Mouse (Mus musculus) forebrain, postnatal 0 days (tissue): ENCODE results near the gene Cldn34b2. TPM values are rescaled to one million over a fixed set of nuclear protein-coding genes. Genes with fewer than 3 reads are reported as not detected.
"Not testable (repeated sequence)": the region's sequence is repeated elsewhere in the genome, so short reads cannot be mapped to it uniquely, and the experiment has no call there.

Experiments
- ATAC-seq: fragments of 200-750 bp; cut with Nextera tagmentation; 2 replicates; pipeline ENCODE4 v1.8.0; 2017; ENCODE audit warnings: mild to moderate bottlenecking, moderate library complexity
- DNase-seq: peaks from one replicate; pipeline ENCODE4 v3.0.0-alpha.2; 2015
- H3K27ac ChIP-seq: fragments of 300-500 bp; sonication (generic); 2 replicates; pipeline ENCODE4 v1.5.1; 2014; ENCODE audit warnings: low read depth, mild to moderate bottlenecking, antibody characterized with exemption, low read length, moderate library complexity, mixed read lengths
- H3K27me3 ChIP-seq: fragments of 300-500 bp; sonication (generic); 2 replicates; pipeline ENCODE4 v1.6.1; 2014; ENCODE audit warnings: mild to moderate bottlenecking, low read length, mixed read lengths; ENCODE audit not compliant: insufficient read depth
- H3K36me3 ChIP-seq: fragments of 300-500 bp; sonication (generic); 2 replicates; pipeline ENCODE4 v1.6.1; 2014; ENCODE audit warnings: mild to moderate bottlenecking, moderate library complexity; ENCODE audit not compliant: insufficient read depth
- H3K4me1 ChIP-seq: fragments of 300-500 bp; sonication (generic); 2 replicates; pipeline ENCODE4 v1.6.1; 2014; ENCODE audit warnings: antibody characterized with exemption; ENCODE audit not compliant: insufficient read depth
- H3K4me2 ChIP-seq: fragments of 300-500 bp; sonication (generic); 2 replicates; pipeline ENCODE4 v1.6.1; 2014; ENCODE audit warnings: low read depth, mild to moderate bottlenecking, moderate library complexity
- H3K4me3 ChIP-seq: fragments of 300-500 bp; sonication (generic); 2 replicates; pipeline ENCODE4 v1.5.1; 2014; ENCODE audit warnings: low read depth, low read length, mixed read lengths
- H3K9ac ChIP-seq: fragments of 300-500 bp; sonication (generic); 2 replicates; pipeline ENCODE4 v1.6.1; 2014; ENCODE audit warnings: mild to moderate bottlenecking
- H3K9me3 ChIP-seq: fragments of 300-500 bp; sonication (generic); 2 replicates; pipeline ENCODE4 v1.6.1; 2016; ENCODE audit warnings: low read length
- CTCF ChIP-seq: sonication (generic); IDR thresholded peaks from 2 replicates; pipeline ENCODE4 v1.5.1; 2016; ENCODE audit warnings: antibody characterized with exemption, control low read depth, low read depth
- WGBS: fragments of 180-500 bp; shearing (Covaris S2); extraction: QIAGEN DNeasy Blood & Tissue Kit; methylation state at CpG from one replicate; pipeline ENCODE4 v1.1.7; 2014; 5-methylcytosine and 5-hydroxymethylcytosine counted together
- polyA plus RNA-seq: library from polyadenylated mRNA; unstranded; fragments of >200 nt; fragmentation: Nextera tagmentation; extraction: Ambion mirVana; gene quantifications from 2 replicates; pipeline ENCODE4 v1.2.1, GENCODE M21; 2015
- total RNA-seq: library from RNA; depleted of rRNA; stranded (reverse); fragments of >200 nt; gene quantifications from 2 replicates; pipeline ENCODE4 v1.2.3, GENCODE M21; 2014; rRNA removed

Gene Cldn34b2
- total and polyA plus RNA-seq, 2 experiments from 2014 or later, result not detected

DNA sequence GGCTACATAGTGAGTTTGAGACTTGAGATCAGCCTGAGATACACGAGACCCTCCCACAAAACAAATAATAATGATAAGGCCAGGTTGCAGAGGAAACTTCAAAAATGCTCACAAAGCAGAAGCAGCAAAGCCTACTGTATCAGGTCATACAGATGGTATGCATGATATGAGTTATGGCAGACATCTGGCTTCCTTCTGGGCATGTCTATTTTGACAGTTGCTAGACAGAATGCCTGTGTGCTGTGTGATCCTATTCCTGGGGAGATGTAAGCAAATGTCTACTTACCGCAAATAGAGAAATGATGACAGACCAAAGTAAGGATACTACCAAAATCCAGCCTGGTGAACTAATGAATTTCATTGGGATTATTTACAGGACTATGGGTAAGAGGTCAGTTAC is 38.1 kb upstream of the Cldn34b2 start:
- no peak for TF ChIP-seq CTCF
- no peak overlapping the region for H3K4me3 ChIP-seq
- no peak for ATAC-seq
- no peak overlapping the region for H3K9ac ChIP-seq
- no peak overlapping the region for H3K27ac ChIP-seq
- no peak for DNase-seq
- no peaks in the 10 kb centered on the region for H3K36me3 ChIP-seq
- no peaks in the 10 kb centered on the region for H3K4me1 ChIP-seq
- no peaks in the 10 kb centered on the region for H3K9me3 ChIP-seq
- H3K27me3 ChIP-seq, result no peaks in the 10 kb centered on the region
- 77% methylated on average over 2 of the region's 2 CpGs for WGBS
- no peak overlapping the region for H3K4me2 ChIP-seq

DNA sequence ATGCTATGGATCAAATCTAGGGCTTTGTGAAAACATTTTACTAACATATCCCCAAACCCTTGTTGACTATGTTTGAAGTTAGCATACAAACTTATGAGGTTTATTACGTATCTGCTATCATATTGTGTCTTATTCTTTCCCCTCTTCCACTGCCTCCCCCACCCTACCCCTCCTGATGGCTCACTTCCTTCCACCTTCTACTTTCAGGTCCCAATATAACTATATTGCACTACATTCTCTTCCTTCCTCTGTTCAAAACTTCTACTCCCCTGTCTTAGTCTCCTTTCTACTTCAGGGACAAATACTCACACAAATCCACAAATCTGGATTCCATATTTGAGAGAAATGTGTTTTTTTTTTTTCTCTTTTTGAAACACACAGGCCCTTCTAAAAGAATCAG is 35.3 kb upstream of the Cldn34b2 start:
- no peak overlapping the region for H3K27ac ChIP-seq
- H3K36me3 ChIP-seq, result no peaks in the 10 kb centered on the region
- H3K4me1 ChIP-seq, result no peaks in the 10 kb centered on the region
- WGBS, result 59% methylated on average over 1 of the region's 1 CpGs
- ATAC-seq, result no peak
- no peak overlapping the region for H3K4me2 ChIP-seq
- DNase-seq, result no peak
- H3K4me3 ChIP-seq, result no peak overlapping the region
- no peak for TF ChIP-seq CTCF
- no peak overlapping the region for H3K9ac ChIP-seq
- no peaks in the 10 kb centered on the region for H3K9me3 ChIP-seq
- H3K27me3 ChIP-seq, result no peaks in the 10 kb centered on the region

DNA sequence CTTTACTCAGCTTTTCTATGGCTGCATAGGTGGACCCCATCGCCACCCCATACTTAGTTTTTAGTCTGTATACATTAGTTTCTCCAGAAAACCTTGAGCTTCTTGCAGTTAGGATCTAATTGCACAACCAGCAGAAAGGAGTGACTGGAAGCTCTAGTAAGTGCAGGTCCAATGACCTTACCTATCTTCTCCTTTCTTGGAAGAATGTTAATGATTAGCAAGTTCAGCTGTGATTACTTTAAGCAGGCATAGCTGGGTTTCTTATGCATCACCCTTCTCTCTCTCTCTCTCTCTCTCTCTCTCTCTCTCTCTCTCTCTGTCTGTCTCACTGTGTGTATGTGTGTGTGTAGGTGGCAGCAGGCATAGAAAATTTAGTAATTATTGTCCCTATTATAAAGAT is 23.7 kb upstream of the Cldn34b2 start:
- no peak for TF ChIP-seq CTCF
- Histone ChIP-seq H3K4me1 (no peaks in the 10 kb centered on the region), H3K36me3 (no peaks in the 10 kb centered on the region), H3K9ac (no peak overlapping the region), H3K27ac (no peak overlapping the region), H3K27me3 (no peaks in the 10 kb centered on the region), H3K9me3 (no peaks in the 10 kb centered on the region), H3K4me2 (no peak overlapping the region), H3K4me3 (no peak overlapping the region)
- ATAC-seq (no peak), DNase-seq (no peak)
- WGBS, result 92% methylated on average over 1 of the region's 1 CpGs

DNA sequence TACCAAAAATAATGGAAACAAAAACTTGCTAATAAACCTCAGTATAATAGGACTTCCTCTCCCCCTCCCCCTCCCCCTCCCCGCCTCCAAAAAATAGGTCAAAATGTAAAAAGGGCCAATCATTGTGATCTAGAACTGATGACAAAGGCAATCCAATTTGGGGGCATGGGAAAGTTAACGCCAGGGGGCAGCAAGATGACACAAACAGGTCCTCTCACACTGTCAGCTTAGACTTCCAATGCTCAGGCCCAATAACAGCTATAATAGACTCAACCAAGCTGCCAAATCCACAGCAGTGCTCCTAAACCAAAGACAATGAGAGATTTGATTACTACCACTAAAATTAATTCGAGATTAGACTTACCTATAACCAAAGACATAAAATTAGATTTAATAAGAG is 16.5 kb upstream of the Cldn34b2 start:
- Histone ChIP-seq H3K27ac (no peak overlapping the region), H3K9me3 (no peaks in the 10 kb centered on the region), H3K9ac (no peak overlapping the region), H3K4me1 (no peaks in the 10 kb centered on the region), H3K4me2 (no peak overlapping the region), H3K36me3 (no peaks in the 10 kb centered on the region), H3K4me3 (no peak overlapping the region), H3K27me3 (no peaks in the 10 kb centered on the region)
- ATAC-seq (no peak), DNase-seq (peak; percentile 3)
- TF ChIP-seq CTCF, result 0 out of 2 replicates have a peak, but pooled peaks have one; percentile 21
- 22% methylated on average over 3 of the region's 3 CpGs for WGBS

DNA sequence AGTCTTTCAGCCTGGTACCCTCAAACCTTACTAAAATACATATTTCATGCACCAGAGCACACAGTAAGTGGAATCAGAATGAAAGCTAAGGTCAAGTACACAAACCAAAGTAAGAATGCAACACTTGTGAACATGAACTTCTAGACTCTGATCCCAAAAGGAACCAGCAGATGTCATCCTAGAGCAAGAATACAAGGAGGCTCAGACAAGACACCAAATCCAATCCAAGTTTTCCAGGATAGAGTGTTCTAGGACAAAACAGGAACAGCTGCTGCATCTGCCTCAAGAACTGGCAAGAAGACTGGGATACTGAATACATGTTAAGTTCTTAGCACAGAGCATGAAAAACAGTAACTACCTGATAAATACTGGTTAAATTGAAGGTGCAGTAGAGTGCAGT is 30.2 kb downstream of the Cldn34b2 start:
- Histone ChIP-seq H3K36me3 (no peaks in the 10 kb centered on the region), H3K4me3 (no peak overlapping the region), H3K27ac (no peak overlapping the region), H3K4me2 (no peak overlapping the region), H3K9ac (no peak overlapping the region), H3K9me3 (no peaks in the 10 kb centered on the region), H3K27me3 (no peaks in the 10 kb centered on the region), H3K4me1 (no peaks in the 10 kb centered on the region)
- ATAC-seq (no peak), DNase-seq (peak; percentile 25)
- TF ChIP-seq CTCF, result peak; percentile 42

DNA sequence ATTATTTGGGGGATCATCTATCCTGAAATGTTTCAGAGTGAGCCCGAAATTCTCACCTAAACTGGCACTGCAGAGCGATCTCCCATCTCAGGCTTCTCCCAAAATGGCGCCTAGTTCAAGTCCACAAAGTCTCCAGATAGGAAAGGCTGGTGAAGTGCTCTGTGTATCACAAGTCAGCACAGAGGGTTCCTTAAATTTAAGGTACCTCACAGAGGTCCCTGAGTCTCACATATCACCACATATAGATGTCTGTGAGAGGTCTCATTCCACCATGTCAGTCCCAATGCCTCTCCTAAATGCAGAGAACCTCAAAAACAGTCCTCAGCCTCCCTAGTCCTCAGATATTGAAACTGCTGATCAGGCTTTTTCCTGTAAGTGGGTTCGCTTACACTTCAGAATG is 34.6 kb downstream of the Cldn34b2 start, which contains the start of gene Magea2:
TSS of gene Magea2 (minus strand) at position 101 of the 400 bp plus-strand sequence.
- not testable (repeated sequence) for H3K27me3 ChIP-seq, H3K4me3 ChIP-seq, ATAC-seq, H3K36me3 ChIP-seq, H3K9me3 ChIP-seq, DNase-seq, H3K9ac ChIP-seq, H3K4me1 ChIP-seq, H3K27ac ChIP-seq, H3K4me2 ChIP-seq
- WGBS, result 87% methylated on average over 3 of the region's 4 CpGs

DNA sequence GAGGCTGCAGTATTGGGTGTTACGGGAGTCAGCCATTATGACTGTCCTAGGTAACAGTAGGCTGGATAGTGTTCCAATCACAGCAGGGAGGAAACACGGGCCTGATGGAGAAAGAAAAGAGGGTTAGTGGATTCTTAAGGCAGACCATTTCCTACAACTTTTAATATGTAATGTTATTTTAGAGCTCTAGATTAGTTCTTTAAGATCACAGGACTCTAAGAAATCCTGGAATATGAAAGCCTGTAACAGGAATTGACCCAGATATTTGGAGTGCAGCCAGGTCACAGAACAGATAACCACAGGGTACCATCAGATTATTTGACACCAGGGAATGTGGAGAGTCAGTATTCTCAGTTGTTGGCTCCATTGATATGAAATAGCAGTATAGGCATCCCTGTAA is 38.5 kb downstream of the Cldn34b2 start, which contains the start of gene Magea1:
TSS of gene Magea1 (minus strand) at position 101 of the 400 bp plus-strand sequence.
- not testable (repeated sequence) for H3K4me2 ChIP-seq, H3K9ac ChIP-seq, H3K4me3 ChIP-seq, H3K4me1 ChIP-seq, H3K27ac ChIP-seq, DNase-seq, H3K9me3 ChIP-seq, H3K27me3 ChIP-seq, H3K36me3 ChIP-seq, ATAC-seq
- WGBS, result 100% methylated on average over 1 of the region's 2 CpGs

Other genes with a start within 250 kb of the Cldn34b2 start
- not detected in 2 replicates for gene Cldn34b1, start 238.1 kb downstream of the Cldn34b2 start, total RNA-seq
- not detected in 2 replicates for gene Cldn34b1, start 238.1 kb downstream of the Cldn34b2 start, polyA plus RNA-seq
- gene Magea6, start 192.4 kb downstream of the Cldn34b2 start, total RNA-seq, result not detected in 2 replicates
- not detected in 2 replicates for gene Magea6, start 192.4 kb downstream of the Cldn34b2 start, polyA plus RNA-seq
- gene Magea3, start 178.9 kb downstream of the Cldn34b2 start, total RNA-seq, result not detected in 2 replicates
- gene Magea3, start 178.9 kb downstream of the Cldn34b2 start, polyA plus RNA-seq, result not detected in 2 replicates
- not detected in 2 replicates for gene Magea8, start 132.6 kb downstream of the Cldn34b2 start, total RNA-seq
- gene Magea8, start 132.6 kb downstream of the Cldn34b2 start, polyA plus RNA-seq, result not detected in 2 replicates
- not detected in 2 replicates for gene Magea5, start 65.3 kb downstream of the Cldn34b2 start, total RNA-seq
- gene Magea5, start 65.3 kb downstream of the Cldn34b2 start, polyA plus RNA-seq, result not detected in 2 replicates
- gene Magea1, start 38.6 kb downstream of the Cldn34b2 start, total RNA-seq, result not detected in 2 replicates
- gene Magea1, start 38.6 kb downstream of the Cldn34b2 start, polyA plus RNA-seq, result not detected in 2 replicates
- not detected in 2 replicates for gene Magea2, start 34.7 kb downstream of the Cldn34b2 start, total RNA-seq
- not detected in 2 replicates for gene Magea2, start 34.7 kb downstream of the Cldn34b2 start, polyA plus RNA-seq
- gene Sat1, start 88.0 kb upstream of the Cldn34b2 start, total RNA-seq, result 41.6 and 58.4 TPM in 2 replicates
- gene Sat1, start 88.0 kb upstream of the Cldn34b2 start, polyA plus RNA-seq, result 85.7 and 94.3 TPM in 2 replicates
- 43.3 and 54.6 TPM in 2 replicates for gene Acot9, start 134.0 kb upstream of the Cldn34b2 start, total RNA-seq
- gene Acot9, start 134.0 kb upstream of the Cldn34b2 start, polyA plus RNA-seq, result 58.5 and 61.8 TPM in 2 replicates
- gene Prdx4, start 212.3 kb upstream of the Cldn34b2 start, total RNA-seq, result 64.5 and 70.7 TPM in 2 replicates
- gene Prdx4, start 212.3 kb upstream of the Cldn34b2 start, polyA plus RNA-seq, result 107 and 124 TPM in 2 replicates